Mouse (Mus musculus) skeletal muscle tissue, adult 2 months (tissue): ENCODE measurements around the gene Zfp865.
"Not testable (repeated sequence)": the region's sequence is repeated elsewhere in the genome, so short reads cannot be mapped to it uniquely, and the experiment has no call there.

Experiments used
- DNase-seq: peaks from one replicate; pipeline ENCODE4 v3.0.0-alpha.2; 2012; ENCODE audit warnings: low read depth, low spot score

Zfp865 gene

DNA sequence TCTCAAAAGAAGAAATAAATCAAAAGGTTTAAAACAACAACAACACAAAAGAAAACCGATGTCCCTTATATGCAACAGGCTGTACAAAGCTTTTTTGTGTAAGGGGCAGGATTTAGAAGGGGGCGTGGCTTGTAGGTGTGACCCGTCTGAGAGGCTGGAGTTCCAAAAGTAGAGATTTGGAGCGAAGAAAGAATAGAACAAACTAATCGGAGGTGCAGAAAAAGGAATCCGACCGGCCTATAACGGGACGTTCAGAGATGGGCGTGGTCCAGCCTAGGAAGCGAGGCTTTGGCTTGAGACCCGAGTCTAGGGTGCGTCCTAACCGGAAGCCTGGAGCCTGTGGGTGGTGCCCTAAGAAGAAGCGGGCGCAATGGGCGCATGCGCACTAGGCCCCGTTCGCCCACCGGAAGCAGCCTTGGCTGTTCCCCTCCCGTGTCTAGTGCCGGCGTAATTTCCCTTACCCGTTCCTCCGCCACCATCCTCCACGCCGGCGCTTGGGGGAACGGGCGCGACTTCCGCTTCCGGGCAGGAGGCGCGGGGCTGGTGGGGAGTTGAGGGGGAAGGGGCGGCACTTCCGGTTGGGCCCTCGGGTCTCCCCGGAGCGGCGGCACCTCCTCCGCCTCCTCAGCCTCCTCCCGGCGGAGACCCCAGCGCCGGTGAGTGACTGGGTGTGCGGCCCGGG, at the start of gene Zfp865, which contains the start of gene Ccdc106:
TSS of gene Zfp865 (plus strand) at position 377 of the 682 bp plus-strand sequence.
TSS of gene Ccdc106 (plus strand) at position 554 of the 682 bp plus-strand sequence.
- peak; percentile 99 for DNase-seq

DNA sequence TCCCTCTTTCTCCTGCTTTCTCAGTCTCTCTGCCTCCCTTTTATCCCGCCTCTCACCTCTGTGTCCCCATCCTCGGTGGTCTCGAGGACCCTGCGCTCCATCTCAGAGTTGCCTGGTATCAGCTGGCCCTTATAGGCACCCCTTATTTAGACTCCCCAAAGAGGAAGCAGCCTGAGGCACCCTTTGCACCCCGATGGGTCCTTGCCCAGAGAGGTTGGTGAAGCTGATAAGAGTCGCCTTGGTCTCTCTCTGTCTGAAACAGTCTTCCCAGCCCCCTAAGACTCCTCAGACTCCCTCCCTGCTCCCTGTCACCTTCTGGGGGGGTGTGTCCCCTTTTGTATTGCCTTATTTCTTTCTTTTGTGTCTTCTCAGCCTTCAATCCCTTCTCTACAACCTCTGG, 49.1 kb upstream of the Zfp865 start, which contains the start of gene Sbk3:
TSS of gene Sbk3 (minus strand) at position 101 of the 400 bp plus-strand sequence.
- DNase-seq: no peak

DNA sequence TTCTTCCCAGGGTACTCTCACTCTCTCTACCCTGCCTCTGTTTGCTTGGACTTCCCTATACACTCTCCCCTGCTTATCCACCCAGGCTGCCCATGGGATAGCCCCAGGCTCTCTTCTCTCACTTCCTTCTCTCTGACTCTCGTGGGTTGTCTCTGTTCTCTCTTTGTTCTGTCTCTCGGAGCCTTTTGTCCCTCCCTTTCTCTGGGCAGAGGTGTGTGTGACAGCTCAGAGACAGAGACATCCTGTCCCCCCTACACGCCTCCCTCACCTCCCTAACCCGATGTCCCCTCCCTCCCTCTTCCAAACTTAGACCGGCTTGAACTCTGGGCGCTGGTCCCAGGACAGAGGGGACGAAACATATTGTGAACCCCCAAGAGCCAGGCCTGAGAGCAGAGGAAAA, 48.5 kb upstream of the Zfp865 start:
- no peak for DNase-seq

DNA sequence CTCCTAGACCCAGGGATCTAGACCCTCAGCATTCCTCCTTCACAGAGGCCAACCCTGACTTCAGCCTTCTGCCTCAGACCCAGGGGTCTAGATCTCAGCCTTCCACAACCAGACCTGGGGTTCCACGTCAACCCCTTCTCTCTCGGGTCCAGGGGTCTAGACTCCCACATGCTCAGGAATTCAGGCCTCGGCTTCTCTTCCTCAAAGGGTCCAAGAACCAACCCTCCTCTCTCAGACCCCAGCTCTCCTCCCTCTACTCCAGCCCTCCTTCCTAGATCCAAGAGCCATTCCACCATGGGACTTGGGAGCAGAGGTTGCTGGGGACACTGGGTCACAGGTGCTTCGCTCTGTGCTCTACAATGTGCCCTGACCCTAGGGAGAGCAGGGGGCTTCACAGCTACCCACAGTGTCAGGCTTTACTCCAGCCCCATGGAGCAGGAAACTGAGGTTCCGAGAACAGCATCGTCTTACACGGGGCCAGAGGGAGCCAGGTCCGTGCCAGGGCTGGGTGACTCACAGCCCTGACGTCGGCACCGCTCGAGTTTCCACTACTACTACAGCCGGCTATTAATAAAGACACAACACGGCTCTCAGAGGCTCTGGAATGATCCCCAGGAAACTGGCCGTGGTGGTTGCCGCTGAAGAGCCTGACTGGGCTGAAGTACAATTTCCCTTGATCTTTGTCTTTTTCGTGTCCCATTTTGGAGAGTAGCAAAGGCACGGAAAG, 47.7 kb upstream of the Zfp865 start:
- peak; percentile 90 for DNase-seq

DNA sequence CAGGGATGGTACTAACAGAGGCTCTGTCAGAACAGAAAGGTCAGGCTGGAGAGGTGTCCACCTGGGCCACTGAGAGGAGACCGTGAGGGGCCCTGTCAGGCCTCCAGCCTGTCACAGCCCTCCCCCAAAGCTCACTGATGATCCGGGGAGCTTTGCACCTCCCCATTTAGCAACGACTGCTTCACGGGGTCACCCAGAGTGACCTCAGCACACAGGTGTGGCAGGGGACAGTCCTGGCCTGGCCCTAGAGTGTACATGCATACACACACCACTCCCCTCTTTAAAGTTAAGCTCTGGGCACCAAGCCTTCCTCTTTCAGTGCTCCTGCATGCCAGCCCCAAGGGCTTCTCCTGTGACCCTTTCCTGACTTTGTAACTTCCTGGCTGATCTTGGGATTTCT, 44.7 kb upstream of the Zfp865 start:
- peak; percentile 57 for DNase-seq

DNA sequence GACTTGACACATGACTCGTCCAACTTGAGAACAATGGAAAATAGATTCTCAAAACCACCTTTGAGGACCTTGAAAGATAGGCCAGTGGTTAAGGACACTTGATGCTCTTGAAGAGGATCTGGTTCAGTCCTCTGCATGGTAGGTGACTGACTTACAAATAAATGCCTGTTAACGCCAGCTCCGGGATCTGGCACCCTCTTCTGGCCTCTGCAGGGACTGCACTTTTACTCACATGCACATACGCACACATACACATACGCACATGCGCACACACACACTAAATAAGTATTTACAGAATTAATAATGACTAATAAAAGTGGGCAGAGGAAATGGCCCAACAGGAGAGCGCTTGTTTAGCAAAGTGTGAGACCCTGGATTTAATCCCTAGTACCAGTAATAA, 43.3 kb upstream of the Zfp865 start:
- no peak for DNase-seq

DNA sequence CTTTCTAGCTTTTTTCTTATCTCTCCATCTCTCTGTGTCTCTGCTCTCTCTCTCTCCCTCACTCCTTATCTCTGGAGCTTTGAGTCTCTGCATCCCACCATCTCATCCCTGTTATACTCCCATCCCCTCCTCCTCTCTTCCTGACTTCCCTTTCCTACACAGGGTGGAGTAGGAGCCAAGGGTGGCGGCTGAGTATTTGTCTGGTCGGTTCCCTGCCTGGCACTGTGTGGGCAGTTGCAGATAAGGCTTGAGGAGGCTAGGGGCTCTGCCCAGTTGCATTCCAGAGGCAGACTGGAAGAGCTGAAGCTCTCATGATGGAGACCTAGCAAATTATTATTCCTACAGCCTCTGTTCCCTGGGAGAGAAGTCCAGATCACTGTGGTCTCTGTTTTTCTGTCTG, 31.9 kb upstream of the Zfp865 start:
- no peak for DNase-seq

DNA sequence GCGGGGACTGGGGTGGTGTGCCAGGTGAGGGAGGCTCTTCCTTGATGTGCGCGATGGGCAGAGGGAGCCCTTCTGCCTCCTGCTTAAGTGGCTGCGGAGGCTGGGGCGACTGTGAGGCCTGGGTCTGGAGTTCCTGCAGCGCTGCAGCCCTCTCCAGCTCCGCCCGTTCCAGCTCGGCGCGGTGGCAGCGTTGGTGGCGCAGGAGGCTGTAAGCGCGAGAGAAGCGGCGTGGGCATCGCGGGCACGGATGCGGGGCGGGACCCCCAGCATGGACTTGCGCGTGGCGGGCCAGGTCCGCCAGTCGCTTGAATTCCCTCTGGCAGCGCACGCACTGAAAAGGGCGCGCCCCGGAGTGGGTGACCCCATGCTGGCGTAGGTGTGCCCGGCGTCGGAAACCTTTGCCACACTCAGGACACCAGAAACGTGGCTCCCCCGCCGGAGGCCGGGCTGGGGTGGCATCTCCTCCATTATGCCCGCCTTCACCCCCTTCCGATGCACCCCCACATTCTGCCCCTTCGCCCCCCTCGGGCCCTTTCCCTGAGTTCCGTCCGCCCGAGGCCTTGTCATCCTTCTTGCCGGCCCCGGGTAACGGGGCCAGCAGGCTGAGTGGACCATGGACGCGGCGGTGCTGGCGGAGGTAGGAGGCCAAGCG, 26.7 kb upstream of the Zfp865 start:
- no peak for DNase-seq

DNA sequence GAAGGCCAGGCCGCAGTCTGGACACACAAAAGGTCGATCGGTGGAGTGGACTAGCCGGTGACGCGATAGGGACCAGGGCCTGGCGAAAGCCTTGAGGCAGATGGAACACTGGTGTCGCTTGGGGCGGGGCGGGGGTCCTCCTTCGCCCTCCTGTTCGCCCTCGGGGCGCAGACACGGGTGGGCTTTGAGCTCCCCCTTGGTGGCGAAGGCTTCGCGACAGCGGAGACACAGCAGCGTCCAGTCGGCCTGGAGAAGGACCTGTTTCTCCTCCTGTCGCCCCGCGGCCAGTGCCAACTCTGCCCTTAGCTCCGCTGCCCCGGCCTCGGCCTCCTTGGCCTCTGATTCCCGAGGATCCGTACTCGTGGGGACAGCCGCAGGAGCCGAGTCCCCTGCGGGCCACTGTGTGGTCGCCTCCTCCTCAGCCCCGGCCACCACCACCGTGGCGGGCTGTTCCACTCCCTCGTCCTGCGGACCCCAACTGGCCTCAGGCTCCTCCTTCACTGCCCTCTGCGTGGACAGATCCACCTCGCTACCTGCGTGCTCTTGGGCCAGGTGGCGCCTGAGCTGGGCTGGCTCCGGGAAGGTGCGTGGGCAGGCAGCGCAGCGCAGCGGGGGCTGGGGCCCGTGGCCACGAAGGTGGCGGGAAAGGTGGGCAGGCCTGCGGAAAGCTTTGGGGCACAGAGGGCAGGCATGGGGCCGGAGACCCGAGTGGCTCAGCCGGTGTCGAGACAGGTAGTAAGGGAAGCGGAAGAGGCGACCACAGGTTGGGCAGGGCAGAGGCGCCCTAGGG, 26.0 kb upstream of the Zfp865 start:
- no peak for DNase-seq

DNA sequence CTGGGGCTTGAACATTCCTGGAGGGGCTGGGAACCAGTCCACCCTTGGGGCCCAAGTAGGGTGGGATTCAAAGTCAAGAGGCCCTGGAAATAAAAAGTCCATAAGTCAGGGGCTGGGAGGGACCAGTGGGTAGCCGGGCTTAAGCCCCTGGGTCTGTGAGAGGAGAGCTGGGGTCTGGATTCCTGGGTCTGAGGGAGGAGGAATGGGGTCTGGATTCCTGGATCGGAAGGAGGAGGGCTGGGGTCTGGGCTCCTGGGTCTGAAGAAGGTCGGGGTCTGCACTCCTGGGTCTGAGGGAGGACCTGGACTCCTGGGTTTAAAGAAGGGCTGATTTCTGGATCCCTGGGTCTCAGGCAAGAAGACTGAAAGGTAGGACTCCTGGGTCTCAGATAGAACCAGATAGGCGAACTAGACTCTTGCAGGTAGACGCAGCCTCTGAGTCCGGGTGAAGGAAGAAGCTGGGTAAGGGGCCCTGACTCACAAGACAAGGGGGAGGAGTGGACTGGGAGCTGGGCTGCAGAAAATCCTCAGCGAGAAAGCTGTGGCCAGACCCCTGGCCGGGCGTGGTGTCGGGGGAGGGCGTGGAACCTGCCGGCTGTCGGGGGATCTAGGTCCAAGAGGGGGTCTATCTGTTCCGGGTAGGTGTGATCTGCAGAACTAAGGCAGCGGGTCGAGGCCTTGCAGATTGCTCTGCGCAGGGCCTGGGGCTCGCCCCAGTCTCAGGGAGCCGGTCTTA, 24.7 kb upstream of the Zfp865 start:
- DNase-seq: no peak

DNA sequence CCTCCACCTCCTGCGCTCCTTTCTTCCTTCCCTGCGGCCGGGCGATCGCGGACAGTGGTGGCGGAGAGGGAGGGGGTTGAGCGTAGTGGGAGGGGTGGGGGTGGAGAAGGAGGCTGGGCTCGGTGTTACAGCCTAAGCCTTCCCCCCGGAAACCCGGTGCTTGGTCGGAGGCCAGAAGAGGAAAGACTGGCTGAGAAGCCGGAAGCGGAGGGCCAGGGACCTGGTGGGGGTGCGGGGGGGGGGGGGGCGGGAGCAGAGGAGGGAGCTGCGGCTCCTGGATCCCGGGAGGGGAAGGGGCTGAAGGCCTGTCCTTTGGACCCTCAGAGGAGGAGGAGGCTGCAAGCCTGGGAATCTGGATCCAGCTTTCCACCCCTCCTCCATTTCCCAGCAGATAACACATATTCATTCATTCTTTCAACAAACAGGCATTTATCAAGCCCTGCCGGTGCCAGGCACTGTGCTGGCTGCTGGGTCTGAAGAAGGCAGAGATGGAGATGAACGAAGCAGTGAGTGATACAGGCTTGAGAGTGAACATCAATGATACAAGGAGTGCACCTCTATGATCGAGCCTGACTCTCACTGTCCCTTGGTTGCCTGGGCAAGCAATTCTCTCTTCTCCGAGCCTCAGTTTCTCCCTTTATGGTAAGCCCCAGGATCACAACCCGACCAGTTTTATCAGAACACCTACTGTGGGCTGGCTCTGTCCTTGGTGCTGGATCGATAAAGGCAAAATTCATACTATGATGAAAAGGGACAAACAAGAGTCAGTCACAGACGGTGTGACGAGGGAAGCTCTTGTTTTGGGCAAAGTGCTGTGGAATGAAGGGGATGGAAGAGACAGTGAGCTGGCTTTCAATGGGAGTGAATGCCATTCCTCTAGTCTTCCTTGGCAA, 23.9 kb upstream of the Zfp865 start, which contains the start of gene Zfp579:
TSS of gene Zfp579 (minus strand) at position 156 of the 893 bp plus-strand sequence.
- DNase-seq: peak; percentile 91

DNA sequence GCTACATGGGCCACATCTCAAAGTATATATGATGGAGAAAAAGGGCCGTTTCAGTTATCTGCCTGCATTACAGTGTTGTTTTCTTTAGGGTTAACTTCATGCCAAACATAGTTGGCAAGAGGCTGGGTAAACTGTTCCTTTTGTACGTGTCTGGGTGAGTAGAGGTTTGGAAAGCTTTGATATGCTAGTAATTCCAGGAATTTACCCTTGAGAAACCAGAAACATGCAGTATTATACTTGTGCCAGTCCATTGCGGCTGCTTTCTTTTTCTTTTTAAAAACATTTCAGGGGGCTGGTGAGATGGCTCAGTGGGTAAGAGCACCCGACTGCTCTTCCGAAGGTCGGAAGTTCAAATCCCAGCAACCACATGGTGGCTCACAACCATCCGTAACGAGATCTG, 23.2 kb upstream of the Zfp865 start:
- no peak for DNase-seq

DNA sequence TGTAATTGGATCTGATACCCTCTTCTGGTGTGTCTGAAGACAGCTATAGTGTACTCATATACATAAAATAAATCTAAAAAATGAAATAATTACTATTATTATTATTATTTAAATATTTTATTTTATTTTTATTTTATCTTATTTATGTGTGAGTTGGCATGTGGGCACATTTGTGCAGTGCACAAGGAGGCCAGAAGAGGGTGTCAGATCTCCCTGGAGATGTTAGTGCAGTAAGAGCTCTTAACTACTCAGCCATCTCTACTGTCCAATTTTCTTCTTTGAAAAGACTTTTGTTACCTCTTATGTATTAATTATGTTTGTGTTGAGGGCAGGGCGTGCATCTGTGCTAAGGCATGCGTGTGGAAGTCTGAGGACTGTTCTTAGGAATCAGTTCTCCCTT, 20.3 kb upstream of the Zfp865 start:
- DNase-seq: no peak

DNA sequence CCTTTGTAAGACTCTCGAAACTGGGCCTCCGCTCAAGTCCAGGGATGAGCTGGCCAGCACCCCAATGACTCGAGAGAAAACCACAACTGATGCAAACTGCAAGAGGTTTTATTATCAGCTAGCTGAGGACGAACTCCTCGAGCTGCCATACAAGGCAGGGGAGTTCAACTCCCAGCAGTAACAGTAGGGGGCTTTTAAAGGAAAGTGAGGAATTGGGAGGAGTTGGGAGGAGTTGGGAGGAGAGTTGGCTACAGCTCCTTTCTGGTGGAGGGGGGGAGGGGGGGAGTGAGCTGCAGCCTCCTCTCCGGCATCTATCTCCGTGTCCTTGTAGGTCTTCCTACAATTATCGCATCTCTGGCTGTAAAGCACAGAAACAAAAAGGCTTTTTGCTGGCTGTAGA, 17.3 kb upstream of the Zfp865 start:
- DNase-seq: not testable (repeated sequence)

DNA sequence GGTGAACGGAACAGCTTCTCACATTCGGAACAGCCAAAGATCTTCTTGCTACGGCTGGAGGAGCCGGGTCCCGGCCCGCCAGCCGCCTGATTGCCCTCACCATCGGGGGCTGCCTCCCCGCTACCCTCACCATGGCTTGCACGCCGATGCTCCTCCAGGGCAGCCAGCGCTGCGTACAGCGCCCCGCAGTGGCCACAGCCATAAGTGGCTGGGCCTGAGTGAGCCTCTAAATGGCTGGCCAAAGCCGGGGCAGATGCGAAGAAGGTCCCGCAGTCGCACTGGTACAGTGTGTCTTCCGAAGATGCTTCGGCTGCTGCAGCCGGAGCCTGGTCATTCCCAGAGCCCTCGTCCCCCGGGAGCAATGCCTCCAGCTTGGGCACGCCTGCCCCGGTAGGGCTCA, 11.9 kb upstream of the Zfp865 start:
- DNase-seq: no peak

DNA sequence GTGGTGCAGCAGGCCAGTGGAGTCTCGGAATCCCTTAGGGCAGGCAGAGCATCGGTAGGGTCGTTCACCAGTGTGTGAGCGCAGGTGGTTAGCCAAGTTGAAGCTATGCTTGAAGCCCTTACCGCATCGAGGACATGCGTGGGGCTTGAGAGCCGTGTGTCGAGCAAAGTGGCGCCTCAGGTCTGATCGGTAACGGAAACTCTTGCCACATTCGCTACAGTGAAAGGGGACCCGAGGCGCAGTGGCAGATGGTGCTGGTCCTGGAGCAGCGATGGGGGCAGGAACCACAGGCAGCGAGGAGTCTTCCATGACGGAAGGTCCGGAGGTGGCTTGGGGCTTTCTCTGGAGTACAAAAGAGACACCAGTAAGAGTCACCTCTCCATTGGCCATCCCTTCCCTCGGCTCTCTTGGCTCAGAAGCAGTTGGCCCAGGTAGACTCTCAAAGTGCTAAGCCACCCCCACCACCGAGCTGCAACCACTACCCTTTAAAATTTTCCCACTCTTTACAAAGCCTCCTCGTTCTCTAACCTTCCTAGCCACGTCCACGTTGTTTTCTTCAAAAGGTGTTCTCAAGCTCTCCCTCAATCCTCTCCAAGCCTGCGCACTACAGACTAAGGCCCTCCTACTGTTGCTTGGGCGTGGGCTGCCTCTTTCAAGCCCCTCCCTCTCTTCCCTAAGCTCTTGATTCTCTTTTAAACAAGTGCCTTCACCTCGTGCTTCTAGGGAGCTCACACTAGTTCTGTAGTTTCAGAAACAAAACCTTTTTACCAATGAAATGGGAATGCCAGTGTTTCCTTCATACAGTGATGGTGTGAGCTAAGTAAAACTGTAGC, 7.3 kb upstream of the Zfp865 start:
- no peak for DNase-seq

DNA sequence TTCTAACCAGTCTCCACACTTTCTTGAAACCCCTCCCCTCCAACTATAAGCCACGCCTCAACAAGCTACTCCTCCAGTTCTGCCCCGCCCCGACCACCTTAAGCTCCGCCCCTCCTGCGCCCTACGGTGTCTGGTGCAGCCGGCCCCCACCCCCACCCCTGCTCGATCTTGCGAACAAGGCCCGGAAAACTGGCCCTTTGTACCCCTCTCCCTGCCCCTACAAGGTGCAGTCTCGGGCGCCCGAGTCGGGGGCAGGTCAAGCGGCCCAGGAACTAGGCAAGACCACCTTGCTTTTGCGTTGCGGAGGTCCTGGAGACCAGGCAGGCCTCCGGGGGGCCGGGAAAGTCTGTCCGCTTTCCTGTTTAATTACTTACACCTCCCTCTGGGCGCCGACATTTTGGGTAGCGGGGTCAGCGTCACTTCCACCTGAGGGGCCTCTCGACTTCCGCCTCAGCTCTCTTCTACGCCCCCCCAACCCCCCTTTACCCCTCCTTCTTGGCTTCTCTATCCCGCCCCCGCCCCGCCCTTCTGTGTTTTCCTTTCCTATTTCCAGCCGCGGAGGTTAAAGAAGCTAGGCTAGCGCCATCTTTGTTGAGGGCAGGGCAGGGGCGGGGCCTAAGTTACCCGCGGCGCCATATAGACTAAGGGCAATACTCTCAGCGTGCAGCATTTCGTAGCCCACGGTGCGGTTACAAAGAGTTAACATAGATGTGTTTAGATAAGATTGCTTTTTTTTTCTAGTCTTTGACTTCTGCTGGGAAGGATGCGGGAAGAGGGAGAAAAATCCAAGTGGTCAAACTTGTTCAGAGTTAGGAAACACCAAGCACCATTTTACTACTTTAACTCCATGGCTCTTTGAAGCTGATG, 5.7 kb upstream of the Zfp865 start, which contains the start of the genes Zfp524 and Fiz1:
TSS of gene Zfp524 (plus strand) at position 165 of the 867 bp plus-strand sequence.
TSS of gene Fiz1 (minus strand) at position 447 of the 867 bp plus-strand sequence.
- DNase-seq: peak; percentile 95
